Mouse (Mus musculus): ENCODE data around the gene Basp1.
A peak's percentile ranks its signal among the peaks of the same experiment; 100 is the strongest.

The Basp1 gene

DNA sequence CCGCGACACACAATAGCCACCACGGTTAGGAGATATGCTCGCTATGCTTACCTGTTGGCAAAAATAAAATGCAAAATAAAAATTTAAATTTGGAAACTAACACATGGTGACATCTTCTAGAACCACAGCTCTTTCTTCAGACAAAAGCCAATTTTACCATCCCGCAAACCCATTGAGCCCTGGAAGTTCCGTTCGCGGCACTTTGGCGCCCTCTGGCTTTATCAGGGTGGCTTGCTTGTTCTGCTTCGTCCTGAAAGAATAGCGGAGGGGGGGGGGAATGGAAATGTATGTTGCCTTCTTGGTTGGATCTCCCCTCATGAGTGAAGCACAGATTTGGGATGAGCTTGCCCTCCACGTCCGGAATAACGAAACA lies 1.2 kb upstream of the Basp1 start:
- DNase-seq, result peak; percentile 90

DNA sequence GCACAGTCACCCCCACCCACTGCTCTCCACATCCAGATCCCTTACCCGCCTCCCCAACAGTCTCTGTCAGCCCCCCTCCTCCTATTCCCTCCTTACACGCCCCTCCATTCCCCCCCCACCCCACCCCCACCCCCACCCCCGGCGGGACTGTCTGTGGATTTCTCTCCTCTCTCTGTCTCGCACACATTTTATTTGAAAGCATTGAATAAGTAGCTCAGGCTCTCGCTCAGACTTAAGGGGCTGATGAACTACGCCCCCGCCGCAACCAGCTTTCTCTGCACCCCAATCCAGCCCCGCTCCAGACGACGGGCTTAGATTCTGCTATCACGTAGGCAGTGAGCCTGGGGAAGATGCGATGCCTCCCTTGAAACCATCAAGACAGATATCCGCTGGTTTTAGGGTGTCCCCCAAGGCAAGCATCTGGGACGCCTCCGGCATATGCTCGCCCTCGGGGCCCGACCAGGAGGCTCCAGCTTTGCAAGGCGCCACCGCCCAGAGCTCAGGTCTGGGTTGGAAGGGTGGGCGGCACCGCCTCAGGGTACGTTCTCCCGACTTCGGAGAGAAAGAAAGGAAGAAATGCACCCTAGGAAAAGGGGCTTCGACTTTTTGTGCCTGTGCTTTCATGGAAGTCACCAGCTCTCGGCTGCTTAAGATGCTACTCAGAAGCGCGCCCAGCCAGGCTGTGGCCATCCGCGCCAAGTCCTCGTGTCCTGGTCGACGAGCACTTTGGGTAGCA lies 615 bp upstream of the Basp1 start:
- peak; percentile 50 for DNase-seq

DNA sequence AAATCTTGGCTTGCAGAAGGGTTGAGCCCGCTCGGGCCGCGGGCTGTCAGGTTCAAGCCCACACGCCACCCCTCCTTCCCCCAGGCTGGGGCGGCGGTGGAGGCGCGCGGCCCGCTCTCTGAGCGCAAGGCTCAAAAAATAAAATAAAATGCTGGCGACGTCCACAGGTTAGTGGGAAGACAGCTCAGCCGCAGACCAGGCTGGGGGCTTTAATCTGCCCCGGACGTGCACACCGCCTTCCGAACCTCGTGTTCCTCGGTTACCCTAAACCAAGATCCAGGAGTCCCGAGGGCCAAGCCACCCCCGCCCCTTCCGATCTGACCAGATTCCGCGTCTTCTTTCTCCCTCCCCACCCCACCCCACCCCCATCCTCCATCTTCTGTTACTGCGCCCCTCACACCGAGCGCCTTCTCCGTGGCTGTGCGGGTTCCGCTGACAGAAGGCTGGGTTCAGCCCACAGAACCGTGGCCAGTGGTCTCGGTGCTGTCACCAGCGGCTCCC lies 753 bp downstream of the Basp1 start:
- peak; percentile 48 for DNase-seq

DNA sequence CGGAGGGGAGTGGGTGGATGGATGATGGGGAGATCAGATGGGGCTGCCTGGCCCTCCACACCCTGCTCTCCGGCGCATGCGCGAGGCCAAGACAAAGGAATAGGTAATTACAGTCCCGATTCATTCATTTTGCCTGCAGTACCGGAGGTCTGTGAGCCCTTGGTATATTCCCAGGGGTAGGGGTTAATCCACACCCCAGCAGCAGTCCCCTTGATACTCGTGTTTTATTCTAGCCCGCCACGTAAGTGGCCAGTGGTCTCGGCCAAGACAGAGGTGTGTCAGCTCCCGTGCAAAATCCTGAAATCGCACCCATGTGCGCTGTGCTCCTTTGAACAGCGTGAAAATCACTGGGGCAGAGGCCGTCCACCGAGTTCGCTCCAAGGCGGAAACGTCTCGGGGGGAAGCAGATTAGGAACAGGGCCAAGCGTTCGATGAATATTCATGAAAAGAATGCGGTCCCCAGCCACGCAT lies 1.4 kb downstream of the Basp1 start:
- DNase-seq, result peak; percentile 72

DNA sequence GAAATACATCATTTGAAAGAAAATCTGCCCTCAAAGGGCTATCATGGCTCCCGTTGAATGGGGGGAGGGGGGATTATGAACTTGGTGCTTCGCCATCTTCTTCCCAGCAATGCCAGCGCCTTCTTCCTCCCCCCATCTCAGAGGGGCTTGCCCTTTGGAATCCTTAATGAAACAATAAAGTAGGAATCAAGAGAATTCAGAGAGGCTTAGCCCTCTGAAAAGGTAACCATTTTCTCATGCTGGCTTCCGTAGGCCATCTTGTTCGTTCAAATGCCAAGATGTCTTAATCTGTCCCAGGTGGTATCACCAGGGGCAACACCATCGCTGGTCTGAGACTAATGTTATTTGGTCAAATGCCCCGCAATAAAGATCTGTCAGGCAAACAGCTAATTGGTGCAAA lies 2.1 kb downstream of the Basp1 start:
- no peak for DNase-seq

DNA sequence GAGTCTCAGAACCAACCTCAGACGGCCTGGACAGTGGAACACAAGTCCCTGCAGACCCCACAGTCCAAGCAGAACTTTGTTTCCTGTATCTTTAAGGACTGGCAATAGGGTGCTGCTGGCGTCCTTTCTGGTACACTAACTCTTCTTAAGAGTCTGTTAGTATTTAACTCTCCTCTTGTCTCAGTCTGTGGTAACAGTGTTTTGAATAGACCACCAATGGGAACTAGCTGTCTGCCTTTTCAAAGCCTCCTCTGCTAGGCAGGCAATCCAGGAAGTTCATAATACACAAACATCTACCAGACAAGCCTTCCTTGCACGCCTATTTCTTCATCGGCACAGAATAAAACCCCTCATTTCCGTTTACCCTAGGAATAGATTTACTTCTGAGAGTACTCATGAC lies 7.6 kb downstream of the Basp1 start:
- DNase-seq, result no peak

DNA sequence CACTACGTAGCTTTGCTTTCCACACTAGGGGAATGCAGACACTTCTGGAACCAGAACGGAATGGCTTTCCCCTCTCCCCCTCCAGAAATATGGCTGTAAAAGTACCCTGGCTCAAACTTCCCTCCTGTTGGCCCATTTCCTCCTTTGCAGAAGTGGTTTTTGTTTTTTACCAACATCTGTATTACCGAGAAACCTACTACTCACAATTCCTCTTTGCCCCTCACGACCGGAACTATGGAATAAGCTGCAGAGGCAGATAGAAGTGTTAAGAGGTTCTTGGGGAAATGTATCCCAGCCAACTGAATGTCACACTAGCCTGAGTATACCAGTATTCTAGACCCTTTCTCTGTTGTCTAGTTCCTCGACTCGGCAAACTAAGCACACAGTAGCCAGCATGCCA lies 9.7 kb downstream of the Basp1 start:
- DNase-seq, result no peak

DNA sequence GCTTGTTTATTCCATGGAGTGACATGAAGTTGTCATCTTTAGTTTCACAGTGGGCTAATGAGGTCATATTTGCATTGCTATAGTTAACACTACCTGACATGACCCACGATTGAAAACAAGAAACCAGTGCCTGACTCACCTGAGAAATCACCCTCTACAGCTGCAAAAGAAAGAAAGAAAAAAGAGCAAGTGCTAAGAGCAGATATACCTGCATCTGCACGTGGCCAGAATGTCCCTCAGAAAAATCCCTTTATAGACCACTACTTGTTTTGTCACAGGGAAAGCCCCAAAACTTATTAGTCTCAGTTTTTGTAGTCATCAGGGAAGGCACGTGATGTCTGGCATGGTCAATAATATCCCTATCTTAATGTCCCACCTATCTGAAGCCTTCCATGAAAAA lies 11.6 kb downstream of the Basp1 start:
- DNase-seq, result no peak

DNA sequence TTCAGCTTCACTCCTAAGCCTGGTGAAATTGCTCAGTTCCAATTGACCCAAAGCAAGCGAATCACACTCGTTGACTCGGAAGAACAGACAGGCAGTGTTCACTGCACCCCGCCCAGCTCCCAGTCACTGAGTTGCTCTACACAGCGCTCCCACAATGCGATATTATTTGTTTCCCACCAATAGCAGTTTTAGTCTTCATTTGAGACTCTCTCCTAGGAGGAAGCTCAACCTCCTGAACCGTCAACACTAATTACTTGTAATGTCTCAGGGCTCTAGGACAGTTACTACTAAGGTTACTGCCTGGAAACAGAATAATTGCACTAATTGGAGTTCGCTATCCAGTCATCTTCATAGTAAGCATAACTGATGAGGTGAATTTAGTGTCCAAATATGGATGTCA lies 13.3 kb downstream of the Basp1 start:
- DNase-seq, result no peak

DNA sequence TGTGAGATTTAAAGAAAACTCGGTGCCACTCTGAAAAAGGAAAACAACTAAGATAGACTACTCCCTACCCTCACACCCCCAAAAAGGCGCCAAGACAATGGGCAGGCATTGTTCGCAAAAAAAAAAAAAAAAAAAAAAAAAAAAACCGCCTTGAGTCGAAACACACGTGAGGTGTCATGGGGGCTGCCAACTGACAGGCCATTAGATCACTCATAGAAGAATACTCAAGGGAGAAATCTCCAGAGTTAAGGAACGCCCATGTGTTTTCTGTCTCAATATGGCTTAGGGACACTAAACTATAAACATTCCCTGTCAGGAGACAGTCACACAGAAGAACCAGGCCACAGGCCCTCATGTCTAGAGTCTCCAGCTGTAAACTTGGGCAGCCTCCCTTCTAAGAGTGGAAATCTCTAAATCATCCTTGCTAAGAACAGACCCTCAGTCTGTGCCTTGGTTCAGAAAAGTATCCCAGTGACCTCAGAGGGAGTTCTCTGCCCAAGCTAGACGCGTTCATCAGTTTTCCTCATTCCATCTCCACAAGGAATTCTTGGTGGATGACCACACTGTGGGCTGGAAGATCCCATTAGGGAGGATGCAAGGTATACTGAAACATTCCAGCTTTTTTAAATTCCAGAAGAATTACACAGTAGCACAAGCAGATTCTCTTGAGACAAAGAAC lies 17.5 kb downstream of the Basp1 start:
- DNase-seq, result no peak

DNA sequence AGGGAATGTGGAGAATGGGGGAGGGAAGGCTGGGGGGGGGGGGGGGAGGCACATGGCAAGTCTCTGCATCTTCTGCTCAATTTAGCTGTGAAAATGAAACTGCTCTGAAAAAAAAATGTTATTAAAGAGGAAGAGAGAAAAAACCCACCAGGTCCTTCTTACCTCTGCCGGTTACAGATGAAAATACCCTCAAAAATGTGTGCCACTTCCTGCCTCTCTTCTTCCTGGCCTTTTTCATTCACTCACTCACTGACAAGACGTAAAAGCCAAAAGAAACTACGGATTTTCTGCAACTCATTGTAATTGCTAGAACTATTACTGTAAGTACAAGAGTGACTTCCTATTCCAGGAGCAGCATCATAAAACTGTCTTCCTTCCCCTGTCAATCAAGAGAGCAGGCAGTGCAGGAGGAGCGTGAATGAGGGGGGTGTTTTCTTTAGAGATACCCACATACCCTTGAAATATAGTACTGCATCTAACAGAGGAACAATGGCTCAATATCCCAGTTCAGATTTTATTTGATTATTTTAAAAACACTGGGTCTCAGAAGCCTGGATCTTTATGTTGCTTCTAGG lies 21.0 kb downstream of the Basp1 start:
- DNase-seq, result no peak

DNA sequence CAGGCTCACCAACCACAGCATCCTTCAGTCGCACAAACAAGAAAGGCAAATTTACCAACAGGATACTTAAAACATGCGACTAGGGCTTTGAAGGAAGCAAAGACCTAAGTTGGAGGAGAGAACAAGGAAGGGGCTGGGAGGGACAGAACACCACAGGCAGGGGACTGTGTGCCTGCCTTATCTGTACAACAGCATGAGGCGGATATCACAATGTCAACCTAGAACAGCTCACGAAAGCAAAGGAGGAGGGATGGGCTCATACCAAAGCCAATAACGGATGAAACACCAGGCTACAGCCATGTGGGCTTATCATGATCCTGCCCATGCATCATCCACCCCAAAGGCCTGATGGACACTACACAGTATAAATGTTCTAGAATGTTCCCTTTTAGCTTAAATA lies 22.4 kb downstream of the Basp1 start:
- DNase-seq, result no peak

DNA sequence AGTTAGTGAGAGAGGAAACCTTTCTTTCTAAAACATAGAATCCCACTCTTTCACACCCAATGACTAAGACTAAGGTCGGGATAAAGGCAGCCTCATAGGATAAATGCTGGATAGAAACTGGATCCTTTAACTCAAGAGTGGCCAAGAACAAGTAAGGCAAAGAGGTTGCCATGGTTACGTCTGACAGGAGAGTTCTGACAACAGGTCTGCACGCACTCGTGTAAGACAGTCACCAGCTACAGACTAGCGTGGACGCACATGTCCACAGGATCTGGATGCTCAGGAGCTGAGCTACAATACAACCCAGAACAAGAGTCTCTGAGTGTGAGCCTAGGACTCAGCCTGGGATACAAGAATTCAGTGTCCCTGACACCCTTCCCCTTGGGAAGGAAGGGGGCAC lies 26.0 kb downstream of the Basp1 start:
- no peak for DNase-seq

DNA sequence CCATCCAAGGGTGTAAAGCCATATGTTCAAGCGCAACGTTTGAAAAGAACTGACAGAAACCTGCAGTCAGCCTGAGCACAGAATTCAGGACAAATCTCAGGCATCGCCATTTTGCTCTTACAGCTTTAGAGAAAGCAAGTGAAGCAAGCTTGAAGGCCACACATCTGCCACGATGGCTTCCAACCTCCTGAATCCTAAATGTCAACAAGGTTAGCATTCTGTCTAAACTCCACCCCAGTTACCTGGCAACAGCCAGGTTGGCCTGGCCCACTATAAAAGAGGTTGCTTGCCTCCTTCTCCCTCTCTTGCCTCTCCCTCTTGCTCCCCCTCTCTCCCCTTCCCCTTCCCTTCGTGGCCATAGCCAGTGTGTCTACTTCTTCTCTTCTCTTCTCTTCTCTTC lies 33.5 kb downstream of the Basp1 start:
- DNase-seq, result no peak

DNA sequence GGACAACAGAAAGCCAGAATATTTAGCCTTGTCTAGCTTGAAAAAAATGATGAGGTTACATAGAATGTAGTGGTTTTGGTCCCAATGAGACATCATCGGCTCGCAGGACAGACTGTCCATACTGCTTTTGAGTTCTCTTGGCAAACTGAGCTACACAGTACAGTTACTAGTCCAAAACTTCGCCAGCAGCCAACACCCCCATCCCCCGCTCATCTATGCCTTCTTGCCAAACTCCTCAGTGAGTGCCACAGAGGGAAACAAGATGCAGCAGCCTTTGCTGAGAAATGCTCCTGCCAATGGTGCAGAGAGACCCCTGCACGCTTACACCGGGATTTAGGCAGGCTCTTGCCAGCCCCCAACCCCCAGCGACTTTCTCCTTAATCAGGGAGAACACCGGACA lies 34.9 kb downstream of the Basp1 start:
- DNase-seq, result no peak

DNA sequence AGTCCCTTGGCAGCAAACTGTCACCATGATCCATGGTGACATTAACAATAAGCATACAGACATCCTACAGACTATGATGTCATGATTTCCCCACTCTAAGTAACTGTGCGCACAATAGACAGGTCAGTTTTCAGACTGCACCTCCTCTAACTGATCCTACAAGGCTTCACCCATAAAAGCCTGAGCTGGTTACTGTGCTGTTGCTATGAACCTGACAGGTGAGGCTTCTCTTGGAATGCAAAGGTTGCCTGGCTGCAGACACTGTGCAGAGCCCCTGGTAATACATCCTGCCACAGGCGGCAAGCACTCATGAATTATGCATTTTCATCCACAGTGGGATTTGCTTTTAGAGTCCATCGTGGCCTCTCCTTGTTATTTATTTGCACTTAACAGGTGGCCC lies 36.6 kb downstream of the Basp1 start:
- no peak for DNase-seq

DNA sequence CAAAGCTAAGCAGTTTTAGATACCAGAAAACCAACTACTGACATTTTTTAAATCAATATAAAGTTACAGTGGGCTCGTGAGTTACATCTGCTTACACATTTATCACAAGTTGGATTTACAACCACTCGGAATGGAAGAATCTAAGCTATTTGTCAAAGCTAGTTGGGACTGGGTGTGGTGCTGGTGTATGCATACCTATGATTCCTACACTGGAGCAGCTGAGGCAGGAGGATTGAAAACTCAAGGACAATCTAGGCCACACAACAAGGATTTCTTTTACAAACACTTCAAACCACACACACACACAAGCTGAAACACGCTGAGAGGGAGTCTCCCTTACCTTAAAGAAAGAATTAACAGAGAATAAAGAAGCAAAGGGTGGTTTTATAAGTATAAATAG lies 40.1 kb downstream of the Basp1 start:
- DNase-seq, result no peak

DNA sequence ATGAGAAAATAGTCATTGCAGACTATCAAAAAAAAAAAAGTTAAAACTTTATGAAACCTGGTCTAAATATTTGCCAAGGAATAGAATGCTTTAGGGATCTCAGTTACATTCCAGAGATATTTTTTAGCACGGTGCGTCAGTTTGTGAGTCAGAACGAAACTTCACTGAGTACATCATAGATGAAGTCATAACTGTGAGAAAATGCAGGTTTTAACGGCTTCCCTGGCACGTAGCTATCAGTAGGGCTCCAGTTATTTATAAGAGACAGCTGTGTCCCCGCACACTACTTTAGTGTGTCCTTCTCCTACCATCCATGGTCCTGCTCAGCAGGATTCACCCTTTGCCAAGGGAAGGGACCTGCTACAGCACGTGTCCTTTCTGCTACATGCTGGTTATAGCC lies 44.0 kb downstream of the Basp1 start:
- no peak for DNase-seq

DNA sequence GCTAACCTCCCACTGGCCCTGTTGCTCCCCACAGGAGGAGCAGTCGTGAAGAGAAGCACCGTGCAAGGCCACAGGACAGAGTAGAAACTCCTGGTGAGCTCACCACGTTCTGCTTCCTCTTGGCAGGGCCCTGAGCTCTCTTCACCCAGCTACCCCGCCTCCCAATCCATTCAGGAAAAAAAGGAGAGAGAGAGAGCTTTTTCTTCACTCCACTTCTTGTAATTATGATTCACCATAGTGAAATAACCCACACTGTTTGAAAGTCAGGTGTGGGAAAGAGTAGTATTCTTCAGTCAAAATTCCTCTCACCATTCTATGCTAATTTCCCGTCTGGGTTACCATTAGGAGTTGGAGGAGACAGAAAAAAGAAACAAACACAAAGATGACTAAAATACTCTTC lies 48.1 kb downstream of the Basp1 start:
- DNase-seq, result no peak

DNA sequence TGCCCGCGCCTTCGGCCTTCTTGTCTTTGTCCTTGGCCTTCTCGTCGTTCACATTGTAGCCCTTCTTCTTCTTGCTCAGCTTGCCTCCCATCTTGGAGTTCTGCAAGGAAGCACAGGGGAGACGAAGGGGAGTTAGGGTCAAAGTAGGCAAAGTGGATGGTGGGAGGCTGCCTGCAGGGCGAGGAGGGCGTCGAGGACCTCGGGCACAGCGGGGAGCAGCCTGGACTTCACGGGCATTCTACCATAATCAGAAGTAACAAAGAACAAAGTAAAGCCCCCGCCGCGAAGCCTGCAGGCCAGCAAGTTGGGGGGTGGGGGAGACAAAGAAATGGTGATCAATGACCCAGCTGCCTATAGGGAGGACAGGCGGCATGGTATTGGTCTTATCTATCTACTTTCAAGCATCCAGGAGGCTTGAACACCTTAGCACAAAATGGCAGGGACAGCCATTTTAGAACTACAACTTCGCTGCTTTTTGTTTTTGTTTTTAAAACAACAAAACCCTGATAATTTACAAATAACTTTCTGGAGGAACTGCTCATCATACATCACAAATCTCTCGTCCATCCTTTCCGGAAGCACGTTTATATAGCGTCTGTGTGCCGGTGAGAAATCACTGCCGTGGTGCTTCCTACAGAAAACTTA lies 48.6 kb downstream of the Basp1 start:
- no peak for DNase-seq

DNA sequence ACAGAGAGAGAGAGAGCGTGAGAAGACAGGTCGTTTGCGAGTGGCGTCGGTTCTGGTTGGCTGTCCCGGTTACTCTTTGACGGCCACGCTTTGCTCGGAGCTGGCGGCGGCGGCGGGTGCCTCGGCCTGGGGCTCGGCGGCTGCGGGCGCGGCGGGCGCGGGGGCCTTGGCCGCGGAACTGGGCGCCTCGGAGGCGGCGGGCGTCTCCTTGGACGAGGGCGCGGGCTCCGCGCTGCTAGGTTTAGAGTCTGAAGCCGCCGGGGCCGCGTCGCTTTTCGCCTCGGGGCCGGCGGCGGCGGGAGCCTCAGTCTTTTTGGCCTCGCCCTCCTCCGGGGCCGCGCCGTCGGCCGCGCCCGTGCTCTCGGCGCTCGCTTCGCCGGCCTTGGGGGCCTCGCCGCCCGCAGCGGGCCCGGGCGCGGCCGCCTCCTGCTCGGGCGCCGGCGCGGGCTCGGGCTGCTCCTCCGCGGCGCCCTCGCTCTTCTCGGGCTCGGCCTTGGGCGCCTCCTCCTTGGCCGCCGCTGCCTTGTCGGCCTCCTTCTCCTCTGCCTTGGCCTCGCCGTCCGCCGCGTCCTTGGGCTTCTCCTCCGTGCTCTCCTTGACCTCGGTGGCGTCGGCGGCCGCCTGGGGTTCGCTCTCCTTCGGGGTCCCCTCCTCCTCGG lies 49.3 kb downstream of the Basp1 start:
- DNase-seq, result peak; percentile 37

DNA sequence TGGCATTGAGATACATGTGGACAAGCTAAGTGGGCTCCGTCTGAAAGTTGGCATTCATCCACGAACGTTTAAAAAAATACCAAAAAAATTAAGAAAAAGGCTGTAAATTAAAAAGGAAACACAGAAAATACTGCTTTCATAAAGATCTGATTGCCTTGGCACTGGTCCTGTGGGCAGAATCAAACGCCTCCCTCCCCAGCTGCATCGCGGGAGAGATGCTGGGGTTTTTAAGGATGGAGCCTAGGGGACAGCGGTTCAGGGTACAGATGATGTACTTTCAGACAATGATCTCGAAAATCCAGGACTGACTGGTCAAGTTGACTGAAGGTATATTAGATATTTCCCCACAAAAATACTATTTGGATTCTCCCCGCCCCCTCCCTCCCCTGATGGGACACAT lies 49.9 kb downstream of the Basp1 start:
- DNase-seq, result no peak

DNA sequence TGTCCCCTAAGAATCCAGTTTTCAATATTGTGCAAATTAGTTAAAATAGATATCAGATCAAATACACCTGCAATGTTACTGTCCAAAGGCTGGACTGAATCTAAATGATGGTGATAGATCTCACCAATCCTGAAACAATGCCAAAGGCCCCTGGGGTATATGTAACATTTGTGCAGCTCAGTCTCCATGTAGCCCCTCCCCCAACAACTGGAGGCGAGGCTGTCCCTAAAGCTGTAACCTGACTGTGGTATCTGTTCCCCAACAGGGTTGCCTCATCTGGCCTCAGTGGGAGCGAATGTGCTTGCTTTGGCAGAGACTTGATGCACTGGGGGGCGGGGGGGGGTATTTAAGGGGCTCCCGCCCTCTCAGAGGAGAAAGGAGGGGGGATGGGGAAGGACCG lies 52.7 kb downstream of the Basp1 start:
- DNase-seq, result peak; percentile 17

Measured in right cerebral cortex, postnatal 14 days (tissue).